Mouse (Mus musculus) heart, postnatal 10 days (tissue): Measurements from ENCODE around the gene Grhl1. TPM values are rescaled to one million over a fixed set of nuclear protein-coding genes. Genes with fewer than 3 reads are reported as not detected.
A peak's percentile ranks its signal among the peaks of the same experiment; 100 is the strongest.
"Not testable (repeated sequence)": the region's sequence is repeated elsewhere in the genome, so short reads cannot be mapped to it uniquely, and the experiment has no call there.

Source experiments
- DNase-seq, 2 experiments: peaks; one replicate each; pipeline ENCODE4 v3.0.0; 2021
- intact Hi-C: fragments of 180-260 bp; cut with DNase I; formaldehyde crosslinking; loops from one replicate; pipeline ENCODE4 v1.15.1; 2025
- total RNA-seq, 2 experiments: library from RNA; stranded (reverse); gene quantifications; 2 replicates each; pipeline ENCODE4 v1.2.3; 2021

Grhl1 gene
- total RNA-seq, 2 experiments from 2014 or later = 0.22 to 0.65 TPM

DNA sequence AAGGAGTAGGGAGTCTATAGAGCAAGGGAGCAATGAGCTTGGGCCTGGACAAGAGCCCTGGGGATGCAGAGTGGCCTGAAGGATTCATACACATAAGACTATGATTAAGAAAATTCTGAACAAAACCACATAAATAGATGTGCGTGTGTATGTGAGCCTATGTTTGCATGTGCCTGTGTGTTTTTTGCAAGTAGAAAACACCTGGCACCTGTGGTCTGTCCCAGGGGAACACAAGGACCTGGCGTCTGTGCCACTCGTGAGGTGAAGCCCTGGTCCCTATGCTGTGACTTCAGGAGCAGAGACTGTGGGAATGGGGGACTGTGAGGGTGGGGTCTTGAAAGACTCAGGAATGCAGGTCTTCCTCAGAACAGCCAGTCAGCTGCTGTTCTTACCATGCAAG lies 62.6 kb downstream of the Grhl1 start:
- intact Hi-C loops = no loop called here

GRCm38 (mm10) chr12:24638787-24639186 lies 66.7 kb downstream of the Grhl1 start:
- intact Hi-C loops = not testable (repeated sequence)

More for the DNA sequence above, 62.6 kb downstream of the Grhl1 start:
- no peak for DNase-seq

GRCm38 (mm10) chr12:24642370-24642802 lies 70.3 kb downstream of the Grhl1 start:
- peak; percentile 92 to 93 for DNase-seq
- intact Hi-C loops = no loop called here

More at GRCm38 (mm10) chr12:24638787-24639186, 66.7 kb downstream of the Grhl1 start:
- not testable (repeated sequence) for DNase-seq

DNA sequence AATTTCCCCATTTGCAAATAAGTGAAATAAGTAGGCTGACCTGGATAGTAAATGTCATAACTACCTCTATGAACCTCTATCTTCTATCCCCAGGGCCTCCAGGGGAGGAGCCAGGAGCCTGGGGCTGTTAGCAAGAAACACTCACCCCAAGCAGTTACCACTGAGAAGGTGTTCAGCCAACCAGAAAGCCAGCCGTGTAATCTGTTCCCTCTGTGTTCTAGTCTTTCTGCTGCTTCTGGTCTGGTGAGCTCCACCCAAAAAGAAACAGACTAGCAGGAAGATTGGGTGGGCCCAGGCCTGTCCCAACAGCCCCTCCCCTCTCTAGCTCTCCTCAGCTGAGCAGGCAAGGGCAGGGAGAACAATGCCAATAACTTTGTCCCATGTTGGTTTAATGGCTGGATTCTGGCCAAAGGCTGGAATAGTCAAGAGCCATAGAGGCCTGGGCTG lies 72.1 kb downstream of the Grhl1 start:
- DNase-seq = peak; percentile 67 to 72
- intact Hi-C loops = no loop called here

DNA sequence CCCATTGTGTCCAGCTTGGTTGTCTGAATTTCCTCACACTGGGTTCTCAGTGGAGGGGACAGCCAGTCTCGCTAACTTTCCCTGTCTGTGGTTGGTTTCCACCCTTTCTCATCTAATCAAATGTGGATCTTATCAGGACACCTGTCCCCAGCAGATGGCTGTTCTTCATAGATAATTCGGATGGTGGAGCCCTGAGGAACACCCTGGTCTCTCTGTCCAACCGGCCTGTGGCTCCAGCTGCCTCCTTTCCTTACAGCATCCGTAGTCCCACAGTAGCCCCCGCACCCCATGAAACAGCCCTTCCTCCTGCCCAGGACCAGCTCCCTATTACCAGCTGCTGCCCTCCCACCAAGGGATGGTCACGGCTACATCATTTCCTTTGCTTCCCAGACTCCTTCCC lies 73.8 kb downstream of the Grhl1 start:
- intact Hi-C loops = no loop called here
- no peak for DNase-seq

DNA sequence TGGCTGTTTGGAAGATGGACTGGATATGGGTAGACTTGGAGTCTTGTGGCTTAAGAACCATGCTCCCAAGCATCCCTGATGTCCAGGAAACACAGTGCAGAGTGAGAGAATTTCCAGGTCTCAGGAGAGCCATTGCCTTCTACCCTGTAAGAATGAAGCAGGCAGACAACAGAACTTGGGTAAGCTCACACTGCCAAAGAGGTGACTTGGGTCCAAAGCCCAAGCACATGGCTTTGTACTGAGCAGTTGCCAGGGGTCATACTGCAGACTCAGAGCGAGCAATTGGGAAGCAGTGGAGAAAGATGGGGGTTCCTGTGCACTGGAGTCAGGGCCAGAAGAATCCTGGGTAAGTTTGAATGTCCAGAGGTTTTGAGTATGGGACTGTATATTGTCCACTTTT lies 76.0 kb downstream of the Grhl1 start:
- intact Hi-C loops = no loop called here
- DNase-seq = no peak

GRCm38 (mm10) chr12:24650415-24651062 lies 78.5 kb downstream of the Grhl1 start:
- DNase-seq = no peak
- intact Hi-C loops = no loop called here

GRCm38 (mm10) chr12:24651063-24651557 lies 79.0 kb downstream of the Grhl1 start, which contains the start of gene Klf11:
Gene Klf11, plus strand, starts transcription at chr12:24651274.
- intact Hi-C loops = no loop called here
- DNase-seq = peak; percentile 98 to 99

- intact Hi-C loops = loop anchor here (1.0 kb wide), 1 partner anchor 21 kb away; no protein-coding TSS in a partner anchor
- DNase-seq = peak; percentile 99
These were observed 79.7 kb downstream of the Grhl1 start for GRCm38 (mm10) chr12:24651642-24652342.

DNA sequence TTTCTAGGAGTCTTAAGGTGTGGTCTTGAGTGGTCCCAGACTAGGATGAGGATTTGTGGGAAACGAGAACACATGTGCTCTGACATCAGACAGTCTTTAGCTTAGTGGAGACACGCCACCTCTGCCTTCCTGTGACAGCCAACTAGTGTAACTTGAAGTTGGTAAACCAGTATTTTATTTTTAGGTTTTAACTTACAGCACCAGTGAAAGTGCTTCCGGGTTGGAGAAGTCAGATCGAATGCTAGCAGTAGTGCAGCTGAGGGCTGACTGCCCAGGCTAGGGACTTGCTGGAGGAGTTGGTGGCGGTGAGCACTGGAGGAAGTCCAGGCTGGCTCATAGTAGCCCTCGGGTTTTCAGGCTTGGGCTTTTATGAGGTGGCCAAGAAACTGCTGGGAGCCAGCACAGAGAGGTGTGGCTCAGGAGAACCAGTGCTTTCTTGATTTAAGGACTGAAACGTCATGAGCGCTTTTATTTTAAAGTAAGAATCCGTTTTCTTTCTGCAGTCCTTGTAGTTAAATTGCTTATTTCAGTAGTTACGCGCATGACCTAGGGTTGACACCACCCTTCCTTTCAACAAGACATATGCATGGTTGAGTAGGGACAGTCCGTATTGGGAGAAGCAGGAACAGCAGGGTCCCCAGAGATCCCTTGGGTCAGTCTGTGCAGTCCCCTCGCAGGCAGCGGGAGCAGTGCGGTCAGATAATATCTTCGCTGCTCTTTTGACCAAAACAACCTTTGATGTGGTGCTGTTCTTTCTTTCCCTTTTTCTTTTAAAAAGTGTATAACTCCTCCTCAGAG lies 82.2 kb downstream of the Grhl1 start:
- intact Hi-C loops = no loop called here
- DNase-seq = no peak

DNA sequence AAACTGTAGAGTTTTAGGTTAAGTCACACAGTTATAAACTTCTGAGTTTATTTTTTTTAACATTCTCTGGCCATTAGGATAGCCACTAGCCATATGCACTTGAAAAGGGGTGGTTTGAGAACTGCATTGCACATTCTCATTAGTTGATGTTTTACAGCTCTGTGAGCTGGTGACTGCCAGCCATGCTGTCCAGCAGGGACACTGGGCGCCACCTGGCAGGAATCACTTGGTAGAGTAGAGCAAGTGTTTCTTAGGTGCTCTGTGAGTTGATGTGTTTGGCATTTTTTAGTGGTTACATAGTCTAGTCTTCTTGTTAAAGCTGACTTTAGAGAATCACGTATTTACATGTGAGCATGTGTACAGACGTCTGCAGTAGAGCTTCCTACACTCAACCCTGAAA lies 84.4 kb downstream of the Grhl1 start:
- no peak for DNase-seq
- intact Hi-C loops = no loop called here

- intact Hi-C loops = no loop called here
- DNase-seq = no peak
These were observed 86.9 kb downstream of the Grhl1 start for GRCm38 (mm10) chr12:24658998-24659397.

- no peak for DNase-seq
- intact Hi-C loops = no loop called here
These were observed 87.8 kb downstream of the Grhl1 start for GRCm38 (mm10) chr12:24659923-24660322.

GRCm38 (mm10) chr12:24661100-24661499 lies 89.0 kb downstream of the Grhl1 start:
- peak; percentile 63 to 67 for DNase-seq
- intact Hi-C loops = no loop called here

DNA sequence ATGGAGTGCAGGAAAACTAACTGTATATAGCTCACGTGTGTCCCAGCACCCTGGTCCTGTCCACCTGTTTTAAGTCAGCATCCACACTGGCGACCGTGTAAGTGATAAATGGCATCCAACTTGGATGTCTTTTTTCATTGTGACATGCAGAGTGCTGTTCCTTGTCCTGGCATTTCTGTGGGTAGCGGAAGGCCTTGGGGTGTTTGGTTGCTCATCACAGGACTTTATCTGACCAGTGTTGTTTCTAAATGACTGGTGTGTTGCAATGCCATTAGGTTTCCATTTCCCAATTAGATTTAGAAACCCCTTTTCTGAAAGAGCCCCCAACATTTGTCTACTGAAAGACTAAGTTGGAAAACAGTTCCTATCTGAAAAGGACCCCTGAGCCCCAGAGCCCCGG lies 90.0 kb downstream of the Grhl1 start:
- DNase-seq = no peak
- intact Hi-C loops = no loop called here

Other genes starting within 250 kb of the Grhl1 start
- 10 to 100 TPM; 12.2 to 12.5 TPM for gene Taf1b, start 73.9 kb upstream of the Grhl1 start, total RNA-seq
- 10 to 100 TPM; 25.5 to 37.3 TPM for gene Klf11, start 79.0 kb downstream of the Grhl1 start, total RNA-seq
- gene Cys1, start 109.5 kb downstream of the Grhl1 start, total RNA-seq = 1 to 10 TPM; 5.1 to 5.9 TPM
- gene Rrm2, start 136.0 kb downstream of the Grhl1 start, total RNA-seq = 10 to 100 TPM; 44.3 to 46.4 TPM